Mouse (Mus musculus): ENCODE data around the gene Pik3c2g.
"Not testable (repeated sequence)": the region's sequence is repeated elsewhere in the genome, so short reads cannot be mapped to it uniquely, and the experiment has no call there.

The Pik3c2g gene

GRCm38 (mm10) chr6:139908997-139909669 lies 322.1 kb downstream of the Pik3c2g start:
- DNase-seq (ENCODE audit: low read depth, low spot score) = peak; percentile 88

DNA sequence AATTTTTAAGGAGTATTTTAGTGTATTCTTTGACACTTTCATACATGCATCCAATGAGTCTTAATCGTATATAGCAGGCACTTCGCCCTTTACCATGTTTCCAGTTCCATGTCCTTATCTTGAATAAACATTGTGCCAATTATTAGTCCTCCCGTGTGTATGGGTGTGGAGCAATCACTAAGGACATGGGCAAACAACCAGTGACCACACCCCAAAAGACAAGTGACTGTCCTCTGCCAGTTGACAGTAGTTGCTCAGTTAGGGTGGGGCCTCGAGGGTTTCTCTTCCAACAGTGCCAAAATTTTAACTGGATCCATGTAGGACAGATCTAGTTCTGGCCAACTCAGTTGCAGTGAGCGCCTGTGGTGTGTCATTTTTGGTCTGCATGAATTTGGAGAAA lies 341.7 kb downstream of the Pik3c2g start:
- DNase-seq (ENCODE audit: low read depth, low spot score) = peak; percentile 56

GRCm38 (mm10) chr6:139934861-139935260 lies 347.8 kb downstream of the Pik3c2g start:
- no peak for DNase-seq (ENCODE audit: low read depth, low spot score)

DNA sequence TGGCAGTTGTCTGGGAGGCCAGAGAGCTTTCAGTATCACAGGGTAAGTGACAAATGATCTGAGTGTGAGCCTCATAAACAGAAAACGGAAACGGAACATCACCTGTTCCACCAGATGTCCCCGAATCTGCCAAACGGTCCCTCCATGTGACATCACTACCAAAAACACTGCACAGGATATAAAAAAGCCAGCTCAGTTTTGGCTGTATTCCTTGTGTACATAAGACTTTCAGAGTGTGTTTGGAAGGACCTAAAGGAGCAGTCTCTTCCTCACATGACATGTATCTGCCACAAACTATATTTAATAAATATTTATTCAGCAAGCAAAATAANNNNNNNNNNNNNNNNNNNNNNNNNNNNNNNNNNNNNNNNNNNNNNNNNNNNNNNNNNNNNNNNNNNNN lies 350.6 kb downstream of the Pik3c2g start:
- not testable (repeated sequence) for DNase-seq (ENCODE audit: low read depth, low spot score)

DNA sequence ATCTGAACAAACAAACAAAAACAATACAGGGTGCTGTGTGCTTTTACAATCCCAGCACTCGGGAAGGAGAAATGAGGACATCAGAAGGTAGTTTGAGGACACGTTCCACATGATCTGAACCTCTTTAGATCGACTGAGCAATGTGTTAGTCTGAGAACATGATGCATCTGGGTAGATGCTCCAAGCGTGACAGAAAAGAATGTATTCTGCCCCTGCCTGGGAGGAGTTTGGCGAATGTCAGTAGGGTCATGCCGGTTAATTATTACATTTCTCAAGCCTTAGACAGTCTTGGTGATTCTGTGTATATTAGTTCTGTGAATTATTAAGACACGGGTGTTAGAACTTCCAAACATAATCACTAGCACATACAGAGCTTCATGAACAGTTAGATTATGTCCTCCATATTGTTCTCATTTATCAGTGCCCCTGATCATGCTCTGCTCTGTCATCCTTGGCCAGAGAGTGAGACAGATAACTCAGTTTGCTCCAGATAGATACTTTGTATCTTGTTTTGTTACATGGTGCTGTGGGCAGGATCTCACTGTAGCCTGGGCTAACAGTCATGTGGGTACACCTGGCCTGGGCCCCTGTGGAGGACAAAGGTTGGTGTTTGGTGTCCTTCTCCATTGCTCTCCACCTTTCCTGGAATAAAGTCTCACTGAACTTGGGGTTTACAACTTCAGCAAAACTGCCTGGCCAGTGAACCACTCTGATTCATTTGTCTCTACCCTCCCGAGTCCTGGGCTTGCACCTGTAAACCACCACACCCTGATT lies 360.3 kb downstream of the Pik3c2g start:
- no peak for DNase-seq (ENCODE audit: low read depth, low spot score)

DNA sequence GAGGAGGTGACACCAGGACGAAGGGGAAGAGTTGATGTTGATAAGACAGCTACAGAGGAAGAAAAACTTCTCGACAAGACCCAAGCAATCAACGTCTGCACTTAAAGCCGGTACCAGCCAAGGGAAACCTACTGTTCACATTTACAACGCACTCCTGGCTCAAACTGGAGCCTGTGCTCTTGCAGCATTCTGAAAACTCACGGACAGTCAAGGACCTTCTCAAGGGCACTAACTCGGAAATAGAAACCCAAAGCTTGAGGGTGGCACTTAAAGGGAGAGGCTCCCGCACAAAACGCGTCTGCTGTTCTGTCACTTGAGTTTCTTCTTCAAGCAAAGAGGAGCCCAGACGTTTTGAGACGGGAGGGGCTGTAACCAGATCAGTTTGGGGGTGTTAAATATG lies 366.6 kb downstream of the Pik3c2g start:
- no peak for DNase-seq (ENCODE audit: low read depth, low spot score)

DNA sequence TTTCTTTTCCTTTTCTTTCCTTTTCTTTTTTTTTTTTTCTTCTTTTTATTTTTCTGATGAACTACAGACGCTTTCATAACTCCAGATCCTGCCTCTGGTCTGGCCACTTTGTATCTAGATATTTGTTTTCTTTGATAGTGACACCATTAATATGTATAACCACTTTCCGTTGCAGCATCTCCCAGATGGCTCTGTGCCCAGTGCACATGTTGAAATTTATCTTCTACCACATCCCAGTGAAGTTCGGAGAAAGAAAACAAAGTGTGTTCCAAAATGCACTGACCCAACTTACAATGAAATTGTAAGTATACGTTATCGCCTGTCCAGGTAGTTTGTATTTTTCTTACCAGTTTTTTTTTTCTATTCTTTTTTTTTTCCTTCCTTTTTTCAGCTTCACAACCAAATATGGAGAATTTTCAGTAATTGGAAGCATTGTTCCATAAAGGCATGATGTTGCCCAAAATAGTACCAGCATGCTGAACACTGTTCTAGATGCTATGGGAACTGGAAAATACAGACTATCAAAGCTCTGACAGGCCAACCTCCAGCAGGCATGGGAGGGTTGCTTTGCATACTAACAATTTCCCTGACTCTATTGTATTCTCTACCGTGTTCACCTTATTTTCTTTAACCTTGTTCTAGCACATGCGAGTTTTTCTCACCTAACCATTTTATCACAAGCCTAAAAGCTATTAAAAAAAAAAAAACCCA lies 370.7 kb downstream of the Pik3c2g start:
- no peak for DNase-seq (ENCODE audit: low read depth, low spot score)

- peak; percentile 78 for DNase-seq (ENCODE audit: low read depth, low spot score)
Measured at GRCm38 (mm10) chr6:139963775-139964174, 376.8 kb downstream of the Pik3c2g start.

DNA sequence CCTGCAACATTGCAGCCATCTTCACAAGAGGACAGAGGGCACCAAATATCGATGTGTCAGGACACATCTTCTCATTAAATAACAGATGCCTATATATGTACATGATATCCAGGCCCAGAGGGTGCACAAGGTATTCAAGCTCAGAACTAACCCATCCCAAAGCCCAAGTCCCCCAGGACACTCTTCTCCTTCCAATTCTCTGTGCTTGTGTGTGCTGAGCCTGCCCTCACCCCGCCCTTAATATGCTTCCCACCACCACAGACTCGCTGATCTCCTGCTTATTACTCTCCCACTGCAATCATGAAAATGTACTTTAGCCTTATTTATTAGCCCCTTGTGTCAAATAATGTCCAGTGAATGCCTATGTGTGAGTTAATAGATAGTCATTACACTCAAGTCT lies 377.9 kb downstream of the Pik3c2g start:
- DNase-seq (ENCODE audit: low read depth, low spot score) = no peak

- no peak for DNase-seq (ENCODE audit: low read depth, low spot score)
Measured at GRCm38 (mm10) chr6:139966684-139967083, 379.7 kb downstream of the Pik3c2g start.

GRCm38 (mm10) chr6:139971608-139972298 lies 384.7 kb downstream of the Pik3c2g start:
- no peak for DNase-seq (ENCODE audit: low read depth, low spot score)

DNA sequence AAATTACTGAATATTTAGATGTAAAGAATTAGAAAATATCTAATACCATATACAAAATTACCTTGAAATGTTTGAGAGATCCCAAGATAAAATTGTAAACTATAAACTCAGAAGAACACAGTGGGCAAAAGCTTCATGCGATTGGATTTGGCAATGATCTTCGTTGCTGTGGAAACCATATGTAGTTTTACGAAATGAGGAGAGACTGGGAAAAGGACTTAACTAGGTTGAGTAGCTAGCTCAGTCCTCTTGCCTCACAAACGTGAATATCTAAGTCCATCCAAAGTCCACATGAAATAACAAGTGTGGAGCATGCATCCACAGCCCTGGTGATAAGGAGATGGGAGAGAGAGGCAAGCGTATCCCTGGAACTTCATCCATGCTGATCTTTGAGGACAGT lies 387.6 kb downstream of the Pik3c2g start:
- DNase-seq (ENCODE audit: low read depth, low spot score) = no peak

GRCm38 (mm10) chr6:139978114-139978513 lies 391.1 kb downstream of the Pik3c2g start:
- no peak for DNase-seq (ENCODE audit: low read depth, low spot score)

DNA sequence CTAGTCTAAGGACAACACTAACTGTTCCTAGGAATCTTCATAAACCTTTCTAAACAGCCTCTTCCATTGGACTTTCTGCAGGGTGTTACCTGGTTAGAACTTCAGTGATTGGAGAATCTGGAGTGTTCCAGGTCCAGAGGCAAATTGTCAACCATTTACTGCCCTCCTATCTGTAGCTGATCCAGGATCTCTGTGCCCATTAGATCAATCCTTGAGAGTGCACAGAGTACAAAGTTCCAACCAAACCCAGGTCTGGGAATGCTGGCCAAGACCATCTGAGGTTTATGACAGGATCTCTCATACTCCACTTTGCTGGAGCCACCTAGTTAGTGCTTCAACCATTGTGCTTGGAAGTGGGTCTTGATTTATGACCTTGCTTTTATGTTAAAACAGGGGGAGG lies 394.0 kb downstream of the Pik3c2g start:
- no peak for DNase-seq (ENCODE audit: low read depth, low spot score)

DNA sequence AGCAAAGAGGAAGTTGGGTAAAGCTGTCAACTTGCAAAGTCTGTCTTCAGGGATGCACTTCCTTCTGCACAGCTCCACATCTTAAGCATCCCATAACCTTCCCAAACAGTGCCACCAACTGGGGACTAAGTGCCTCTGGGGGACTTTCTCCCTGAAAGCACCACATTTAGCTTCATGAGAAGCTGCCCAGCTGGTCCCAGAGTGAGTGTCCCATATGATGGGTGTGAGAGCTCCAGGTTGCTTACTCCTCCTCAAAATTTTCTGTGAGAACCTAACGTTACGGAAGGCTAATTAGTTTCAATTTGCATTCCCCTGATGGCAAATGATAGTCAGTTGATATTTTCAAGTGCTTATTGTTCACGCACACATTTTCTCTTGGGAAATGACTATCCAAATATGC lies 397.0 kb downstream of the Pik3c2g start:
- DNase-seq (ENCODE audit: low read depth, low spot score) = no peak

GRCm38 (mm10) chr6:139986564-139986963 lies 399.5 kb downstream of the Pik3c2g start:
- DNase-seq (ENCODE audit: low read depth, low spot score) = no peak

- DNase-seq (ENCODE audit: low read depth, low spot score) = no peak
Measured at GRCm38 (mm10) chr6:139989075-139989474, 402.1 kb downstream of the Pik3c2g start.

- no peak for DNase-seq (ENCODE audit: low read depth, low spot score)
Measured at GRCm38 (mm10) chr6:139989597-139989996, 402.6 kb downstream of the Pik3c2g start.

DNA sequence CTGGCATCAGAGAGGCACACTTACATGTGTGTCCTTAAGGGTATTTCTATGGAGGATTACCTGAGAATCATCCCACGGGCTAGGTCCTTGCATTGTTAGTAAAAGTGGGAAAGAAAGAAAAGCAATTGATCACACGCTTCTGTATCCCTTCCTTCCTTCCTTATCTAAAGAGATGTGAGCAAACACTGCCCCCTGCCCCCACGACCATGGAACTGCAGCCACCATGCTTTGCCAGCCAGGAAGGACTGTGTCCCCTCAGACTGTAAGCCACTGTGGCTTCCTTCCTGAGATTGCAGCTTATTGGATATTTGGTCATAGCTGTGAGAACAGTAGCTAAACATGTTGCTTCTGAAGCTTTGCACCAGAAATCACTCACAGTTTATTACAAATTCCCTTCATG lies 418.2 kb downstream of the Pik3c2g start:
- no peak for DNase-seq (ENCODE audit: low read depth, low spot score)
